Mouse (Mus musculus): ENCODE data around the gene Hfm1.

Gene Hfm1

DNA sequence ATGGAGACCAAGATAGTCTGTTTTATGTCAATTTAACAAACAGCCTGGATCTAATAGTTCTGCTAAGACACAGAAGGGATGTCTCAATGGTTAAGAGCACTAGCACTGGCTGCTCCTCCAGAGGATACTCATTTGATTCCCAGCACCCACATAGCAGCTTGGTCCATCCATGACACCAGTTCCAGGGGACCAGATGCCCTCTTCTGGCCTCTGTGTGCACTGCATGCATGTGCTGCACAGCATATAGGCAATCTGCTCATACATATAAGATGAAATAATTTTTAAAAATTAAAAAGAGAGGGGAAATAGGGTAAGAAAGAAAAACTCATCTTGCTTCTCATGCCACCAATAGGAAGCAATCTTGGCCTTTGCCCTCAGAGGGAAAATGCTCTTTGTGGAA lies 79.1 kb downstream of the Hfm1 start:
- in situ Hi-C loops (cut with MboI, MseI): no loop called here

DNA sequence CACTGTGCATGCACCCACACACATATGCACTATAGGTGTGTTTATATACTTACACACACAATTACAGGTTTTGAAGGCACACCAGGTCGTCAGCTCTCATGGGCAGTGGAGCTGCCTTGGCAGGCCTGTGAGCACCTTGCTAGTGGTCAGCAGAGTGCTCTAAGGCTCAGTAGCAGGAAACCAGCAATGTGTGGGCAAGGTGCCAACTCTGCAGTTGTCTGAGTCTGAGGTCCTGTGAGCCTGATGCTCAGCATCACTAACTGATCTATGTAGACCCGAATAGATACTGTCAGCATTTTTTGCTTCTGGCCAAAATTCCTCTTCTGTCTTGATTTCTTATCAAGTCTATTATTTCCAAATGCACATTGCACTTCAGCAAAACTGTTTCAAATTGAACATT lies 82.2 kb downstream of the Hfm1 start:
- in situ Hi-C loops (cut with MboI, MseI): no loop called here

DNA sequence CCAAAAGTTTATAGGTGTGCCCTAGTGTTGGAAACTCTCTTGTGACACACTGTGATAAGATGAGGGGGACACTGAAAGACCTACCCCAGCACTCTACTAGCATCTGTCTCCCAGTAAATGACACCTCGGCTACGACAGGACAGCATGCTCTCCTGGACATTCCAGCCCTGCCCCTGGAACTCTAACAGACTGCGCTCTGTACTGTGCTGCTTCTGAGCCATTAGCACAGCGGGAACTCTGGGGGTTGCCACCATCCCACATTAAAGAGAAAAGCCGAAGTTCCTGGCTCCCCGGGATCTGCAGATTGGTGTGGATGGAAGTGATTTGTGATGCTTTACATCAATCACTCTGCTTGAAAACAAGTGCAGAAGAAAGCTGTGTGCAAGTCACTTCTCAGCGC lies 93.1 kb downstream of the Hfm1 start:
- in situ Hi-C loops (cut with MboI, MseI): no loop called here

DNA sequence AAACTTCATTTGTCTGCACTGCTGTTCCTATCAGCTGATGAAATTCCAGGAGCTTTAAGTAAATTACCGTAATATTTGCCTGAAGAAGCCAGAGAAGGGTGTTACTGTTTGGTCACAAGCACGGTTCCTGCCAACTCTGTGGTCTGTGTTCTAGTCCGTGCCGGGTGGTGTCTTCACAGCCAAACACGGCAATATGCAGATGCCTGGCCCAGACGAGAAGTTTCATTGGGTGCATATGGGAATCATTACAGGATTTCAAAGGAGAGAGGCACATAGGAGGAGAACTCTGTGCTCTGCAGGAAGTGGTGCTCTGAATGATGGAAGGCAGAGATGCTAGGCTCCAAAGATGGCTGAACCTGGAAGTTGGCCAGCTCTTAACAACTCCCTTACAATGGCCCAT lies 94.7 kb downstream of the Hfm1 start:
- in situ Hi-C loops (cut with MboI, MseI): no loop called here

DNA sequence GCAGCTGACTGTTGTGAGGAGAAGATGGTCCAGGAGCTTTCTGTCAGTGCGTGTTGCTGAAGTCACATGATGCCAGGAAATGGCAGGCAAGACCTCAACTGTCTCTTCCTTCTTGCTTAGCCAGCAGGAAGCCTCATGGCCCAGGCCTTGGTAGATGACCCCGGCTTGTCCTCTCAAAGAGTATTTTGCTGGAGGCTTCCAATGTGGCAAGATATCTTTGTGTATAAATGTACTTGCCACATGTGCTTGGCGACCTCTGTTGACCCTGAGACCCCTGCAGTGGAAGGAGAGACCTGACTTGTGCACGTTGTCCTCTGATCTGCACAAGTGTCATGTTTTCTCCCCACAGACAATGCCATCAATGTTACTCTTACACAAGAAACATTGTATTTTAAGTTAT lies 95.3 kb downstream of the Hfm1 start:
- in situ Hi-C loops (cut with MboI, MseI): no loop called here

DNA sequence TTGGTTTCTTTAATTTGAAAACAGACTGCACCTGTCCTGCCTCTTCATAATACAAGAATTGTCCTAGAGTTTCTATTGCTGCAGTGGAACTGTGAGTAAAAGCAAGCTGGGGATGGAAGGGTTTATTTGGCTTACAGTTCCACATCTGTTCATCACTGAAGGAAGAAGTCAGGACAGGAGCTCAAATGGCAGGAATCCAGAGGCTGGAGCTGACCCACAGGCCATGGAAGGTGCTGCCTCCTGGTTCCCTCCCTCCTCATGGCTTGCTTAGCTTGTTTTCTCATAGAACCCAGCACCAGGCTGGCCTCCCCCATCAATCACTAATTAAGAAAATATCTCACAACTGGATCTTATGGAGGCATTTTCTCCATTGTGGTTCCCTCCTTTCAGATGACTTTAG lies 99.4 kb downstream of the Hfm1 start:
- in situ Hi-C loops (cut with MboI, MseI): no loop called here

DNA sequence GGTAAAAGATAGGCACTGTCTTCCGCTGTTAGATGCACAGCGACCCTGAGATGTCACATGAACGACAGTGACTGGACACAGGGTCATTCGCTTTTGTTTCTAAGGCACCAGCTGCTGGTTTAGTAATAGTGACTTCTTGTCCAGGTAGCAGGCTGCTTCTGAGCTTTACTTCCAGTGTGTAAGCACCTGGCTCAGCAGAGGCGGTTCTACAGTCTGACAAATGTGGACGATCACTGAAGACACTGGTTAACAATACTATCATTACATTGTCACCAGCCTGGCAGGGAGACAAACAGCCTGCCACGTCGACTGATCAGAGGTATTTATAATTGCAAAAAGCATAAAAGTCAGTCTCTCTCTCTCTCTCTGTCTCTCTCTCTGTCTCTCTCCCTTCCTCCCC lies 100.1 kb downstream of the Hfm1 start:
- in situ Hi-C loops (cut with MboI, MseI): no loop called here

DNA sequence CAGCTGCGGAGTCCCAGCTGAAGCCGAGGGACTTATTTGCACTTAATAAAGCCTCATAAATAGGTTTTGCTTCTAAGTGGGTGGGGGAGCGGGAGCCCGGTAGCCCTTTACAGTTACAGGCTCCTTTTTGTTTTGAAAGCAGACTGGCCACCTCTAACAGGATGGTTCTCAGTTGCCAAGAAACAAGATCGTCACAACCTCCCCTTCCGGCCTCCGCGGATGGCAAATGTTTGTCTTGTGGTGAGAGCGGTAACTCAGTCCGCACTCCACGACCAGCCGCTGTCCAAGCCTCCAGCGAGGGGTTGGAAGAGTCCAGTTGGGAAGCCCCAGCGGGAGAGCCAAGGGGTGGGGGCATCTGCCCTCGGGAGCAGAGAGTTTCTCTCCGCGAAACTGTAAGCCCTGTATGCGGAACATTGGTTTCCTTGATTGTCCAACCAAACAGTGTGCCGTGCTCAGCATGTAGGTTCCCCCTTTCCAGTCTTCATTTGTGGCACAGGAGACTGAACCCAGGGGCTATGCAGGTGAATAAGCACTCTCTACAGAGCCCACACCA lies 100.7 kb downstream of the Hfm1 start:
- in situ Hi-C loops (cut with MboI, MseI): no loop called here

DNA sequence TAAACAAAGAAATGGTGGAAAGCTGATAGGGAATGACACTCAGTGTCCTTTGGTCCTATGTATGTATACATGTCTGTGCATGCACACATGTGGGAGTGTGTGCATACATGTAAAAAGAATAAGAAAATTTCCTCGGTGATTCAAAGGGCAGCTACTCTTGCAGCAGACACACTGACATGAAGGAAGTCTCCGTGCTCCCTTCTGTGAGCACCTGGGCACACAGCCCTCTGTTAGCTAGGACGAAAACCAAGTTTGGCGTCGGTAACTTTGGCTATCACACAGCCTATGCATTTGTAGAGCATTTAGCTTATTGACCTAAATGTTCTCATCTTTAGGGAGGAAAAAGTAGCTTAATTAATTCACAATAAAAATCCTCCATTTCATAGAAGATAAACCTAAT lies 101.4 kb downstream of the Hfm1 start:
- in situ Hi-C loops (cut with MboI, MseI): no loop called here

DNA sequence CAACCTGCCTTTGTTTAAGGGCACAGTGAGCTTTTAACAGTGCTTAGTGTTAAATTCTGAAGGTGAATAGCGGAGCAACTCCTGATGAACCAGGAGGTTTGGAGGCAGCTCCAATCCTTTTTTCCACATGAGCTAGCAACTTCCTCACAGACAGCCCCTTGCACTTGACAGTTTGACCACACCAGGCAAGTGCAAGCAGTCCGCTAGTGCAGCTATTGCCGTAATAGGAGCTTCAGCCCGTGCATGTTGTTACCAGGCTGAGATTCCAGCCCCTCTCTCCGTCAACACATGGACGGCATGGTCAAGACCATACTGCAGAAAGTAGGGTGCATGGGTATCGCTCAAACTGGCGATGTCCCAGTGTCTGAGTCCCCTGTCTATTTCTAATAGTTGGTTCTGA lies 106.5 kb downstream of the Hfm1 start:
- in situ Hi-C loops (cut with MboI, MseI): no loop called here

DNA sequence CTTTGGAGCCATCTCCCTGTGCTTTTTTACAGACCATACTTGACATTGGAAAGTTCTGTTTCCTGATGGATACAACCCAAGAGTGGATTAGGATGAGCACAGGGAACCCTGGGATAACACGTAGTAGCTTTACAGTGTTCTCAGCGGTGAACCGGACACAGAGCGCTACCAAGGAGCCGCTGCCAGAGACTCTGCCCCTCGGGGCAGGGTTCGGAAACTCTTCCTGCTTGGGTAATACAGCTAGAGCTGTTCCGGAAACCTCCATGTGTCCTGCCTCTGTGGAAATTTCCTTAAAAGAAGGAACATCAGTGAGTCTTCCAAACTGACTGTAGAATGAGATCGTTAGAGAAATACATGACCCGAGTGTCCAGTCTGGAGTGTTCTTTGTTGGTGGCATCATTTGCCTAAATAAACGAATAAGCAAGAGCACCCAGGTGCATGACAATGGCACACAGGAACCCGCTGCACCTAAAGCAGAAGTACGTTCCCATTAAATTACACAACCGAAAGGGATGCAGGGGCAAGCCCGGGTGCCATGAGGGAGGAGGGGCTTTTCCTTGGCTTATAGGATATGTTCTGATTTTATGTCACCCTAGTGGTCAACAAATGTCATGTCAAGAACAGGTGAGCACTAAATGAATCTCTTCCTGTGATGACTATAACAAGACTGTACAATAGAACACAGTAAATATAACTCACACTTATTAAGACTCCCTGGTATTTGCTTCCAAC lies 110.0 kb downstream of the Hfm1 start:
- in situ Hi-C loops (cut with MboI, MseI): no loop called here

DNA sequence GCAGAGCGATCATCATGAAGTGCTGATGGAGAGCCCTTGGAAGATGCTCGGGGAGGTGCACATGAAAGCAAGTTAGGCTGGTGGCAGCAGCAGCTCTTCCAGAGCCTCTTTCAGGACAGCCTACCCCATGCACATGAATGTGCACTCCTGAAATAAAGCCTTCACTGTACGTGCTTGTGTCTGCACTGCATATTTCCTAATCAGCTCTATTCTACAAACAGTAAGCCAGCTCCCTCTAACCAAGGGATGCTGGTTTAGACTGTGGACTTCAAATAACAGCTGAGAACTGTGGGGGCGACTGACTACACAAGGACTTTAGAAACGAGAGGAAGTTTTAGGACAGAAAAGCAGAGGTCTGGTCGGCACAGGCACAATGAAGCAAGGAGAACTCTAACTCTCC lies 111.5 kb downstream of the Hfm1 start:
- in situ Hi-C loops (cut with MboI, MseI): no loop called here

DNA sequence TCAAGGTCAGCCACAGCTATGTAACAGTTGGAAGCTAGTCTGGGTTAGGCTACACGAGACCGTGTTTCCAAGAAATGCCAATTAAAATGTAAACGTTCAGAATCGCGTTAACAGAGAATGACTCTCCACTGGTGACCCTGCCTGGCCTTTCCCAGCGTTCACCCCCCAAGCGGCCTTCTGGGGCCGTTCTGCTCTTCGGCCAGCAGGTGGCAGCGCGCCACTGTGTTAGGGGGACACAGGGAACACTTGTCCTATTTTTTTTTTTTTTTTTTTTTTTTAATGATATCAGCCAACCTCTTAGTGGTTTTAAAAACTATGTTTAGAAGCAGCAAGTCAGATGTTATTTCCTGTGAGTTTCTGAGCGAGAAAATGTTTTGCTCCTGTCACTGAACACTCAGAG lies 123.0 kb downstream of the Hfm1 start:
- in situ Hi-C loops (cut with MboI, MseI): loop anchor here (5.0 kb wide), 2 partner anchors 101 to 341 kb away; no protein-coding TSS in a partner anchor

DNA sequence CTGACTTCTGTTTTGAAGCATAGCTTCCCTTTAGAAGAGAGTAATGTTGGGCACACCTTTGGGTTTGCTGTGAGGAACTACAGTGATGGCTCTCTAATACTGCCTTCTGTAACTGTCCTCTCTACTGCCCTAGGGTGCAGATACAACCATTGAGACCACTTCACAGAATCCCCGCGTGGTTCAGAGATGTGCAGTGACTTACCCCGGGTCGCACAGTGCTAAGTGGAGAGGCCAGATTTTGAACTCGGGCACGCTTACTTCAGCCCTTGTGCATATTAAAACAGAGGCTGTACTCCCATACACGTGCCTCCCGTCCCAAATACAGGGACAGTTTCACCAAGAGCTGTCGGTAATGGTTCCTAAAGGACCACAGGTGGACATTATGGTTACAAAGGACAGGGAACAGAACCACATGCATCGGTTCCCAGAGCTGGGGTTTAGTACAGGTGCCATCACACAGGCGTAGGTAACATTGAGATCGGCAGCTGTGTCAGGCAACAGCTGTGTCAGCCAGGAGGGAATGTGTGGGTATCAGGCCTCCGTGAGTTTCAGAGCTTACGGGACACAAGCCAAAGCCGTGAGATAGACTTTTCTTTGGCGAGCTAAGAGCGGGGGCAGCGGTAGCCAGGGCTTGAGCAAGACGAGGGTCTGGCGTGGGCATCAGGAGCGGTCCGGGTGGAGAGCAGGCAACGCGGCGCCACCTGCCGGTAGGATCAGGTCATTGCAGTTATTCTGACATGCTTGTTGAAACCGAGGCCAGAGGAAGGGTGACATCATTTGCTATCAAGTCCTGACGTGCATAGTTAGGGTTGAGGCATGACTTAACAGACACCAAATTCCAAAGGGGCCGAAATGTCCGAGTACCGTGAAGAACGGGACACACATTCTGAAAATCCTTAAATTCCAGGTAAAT lies 124.0 kb downstream of the Hfm1 start:
- in situ Hi-C loops (cut with MboI, MseI): loop anchor here (5.0 kb wide), 2 partner anchors 100 to 340 kb away; no protein-coding TSS in a partner anchor

DNA sequence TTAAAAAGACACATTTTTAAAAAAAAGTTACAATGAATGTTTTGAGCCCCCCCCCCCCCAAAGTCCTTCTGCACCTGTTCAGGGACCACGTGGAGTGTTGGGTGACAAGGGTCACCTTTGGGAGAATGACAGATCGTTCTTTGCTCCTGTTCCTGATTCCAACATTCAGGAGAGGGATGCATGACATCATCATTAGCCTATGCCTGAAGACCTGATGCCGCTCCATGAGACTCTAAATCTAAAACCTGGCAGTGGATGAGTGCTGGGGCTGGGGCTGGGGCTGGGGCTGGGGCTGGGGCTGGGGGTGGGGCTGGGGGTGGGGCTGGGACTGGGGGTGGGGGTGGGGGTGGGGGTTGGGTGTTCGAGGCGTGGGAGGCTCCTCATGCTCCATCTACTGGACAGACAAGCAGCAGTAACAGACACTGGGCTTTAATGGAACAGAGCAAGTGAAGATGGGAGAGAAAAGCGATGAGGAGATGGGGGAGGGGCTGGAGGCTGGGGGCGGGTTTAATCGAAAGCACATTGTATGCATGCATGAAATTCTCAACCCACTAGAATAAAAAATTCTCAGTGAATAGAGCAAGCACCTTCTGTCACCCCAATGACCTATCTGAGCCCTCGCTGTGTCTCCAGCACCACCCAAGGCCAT lies 124.8 kb downstream of the Hfm1 start:
- in situ Hi-C loops (cut with MboI, MseI): loop anchor here (5.0 kb wide), 2 partner anchors 99 to 339 kb away; no protein-coding TSS in a partner anchor

DNA sequence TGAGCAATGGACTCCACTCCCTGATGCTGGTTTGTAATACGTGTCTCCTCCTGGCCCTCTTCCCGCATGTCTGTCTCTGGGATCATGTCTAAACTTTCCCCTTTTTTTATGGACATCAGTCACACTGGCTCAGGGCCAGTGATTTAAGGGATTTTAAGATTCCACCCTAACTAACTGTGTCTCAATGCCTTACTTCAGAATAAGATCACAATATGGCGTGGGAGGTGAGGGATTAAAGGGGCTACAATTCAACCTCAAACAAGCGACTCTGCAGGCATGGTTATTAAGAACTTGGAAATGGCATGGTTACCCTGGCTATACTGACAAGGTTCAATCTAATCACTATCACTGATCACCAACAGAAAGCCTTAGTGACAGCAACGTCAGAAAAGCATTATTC lies 128.2 kb downstream of the Hfm1 start:
- in situ Hi-C loops (cut with MboI, MseI): loop anchor here in 1 of 2 experiments (5.0 to 25.0 kb wide), 2 partner anchors 811 to 876 kb away; no protein-coding TSS in a partner anchor

DNA sequence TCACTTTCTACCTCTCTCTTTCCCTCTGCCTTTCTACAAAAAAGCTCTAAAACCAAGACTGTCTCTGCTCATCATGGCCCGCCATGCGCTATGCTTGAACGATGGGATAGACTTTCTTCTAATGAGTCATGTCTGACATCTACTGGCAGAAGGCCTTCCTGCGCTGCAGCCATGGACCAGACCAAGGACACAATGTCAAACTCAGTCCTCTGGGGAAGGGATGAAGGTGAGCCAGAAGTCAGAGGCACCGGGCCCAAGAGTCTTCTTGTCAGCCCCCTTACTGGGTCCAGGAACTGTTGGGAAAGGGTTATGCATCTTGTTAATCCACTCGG lies 134.9 kb downstream of the Hfm1 start:
- in situ Hi-C loops (cut with MboI, MseI): loop anchor here in 1 of 2 experiments (5.0 to 25.0 kb wide), 3 partner anchors 324 to 804 kb away; no protein-coding TSS in a partner anchor

DNA sequence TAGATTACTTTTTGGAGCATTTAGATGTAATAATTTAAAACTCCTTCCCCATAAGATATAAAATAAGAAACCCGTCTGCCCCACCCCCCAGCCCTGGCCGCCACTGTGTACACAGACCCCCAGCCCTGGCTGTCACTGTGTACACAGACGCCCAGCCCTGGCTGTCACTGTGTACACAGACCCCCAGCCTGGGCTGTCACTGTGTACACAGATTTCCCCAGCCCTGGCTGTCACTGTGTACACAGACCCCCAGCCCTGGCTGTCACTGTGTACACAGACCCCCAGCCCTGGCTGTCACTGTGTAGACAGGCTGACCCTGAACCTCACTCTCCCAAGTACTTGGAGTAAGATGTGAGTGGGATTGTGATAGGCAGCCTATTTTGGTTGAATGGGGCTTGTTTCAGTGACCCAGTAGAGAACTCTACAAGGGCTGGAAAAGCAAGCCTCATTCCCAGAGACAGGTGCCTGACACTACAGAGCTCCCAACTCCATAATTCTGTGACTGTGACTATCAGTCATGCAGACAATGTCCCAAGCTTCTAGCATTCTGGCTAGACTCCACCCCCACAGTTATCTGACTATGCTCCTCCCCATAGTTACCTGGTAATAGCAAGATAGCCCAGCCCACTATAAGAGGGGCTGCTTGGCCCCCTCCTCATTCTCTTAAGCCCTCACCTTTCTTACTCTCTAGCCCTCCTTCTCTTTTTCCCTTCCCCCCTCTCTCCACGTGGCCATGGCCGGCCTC lies 135.5 kb downstream of the Hfm1 start:
- in situ Hi-C loops (cut with MboI, MseI): loop anchor here in 1 of 2 experiments (5.0 to 25.0 kb wide), 3 partner anchors 323 to 803 kb away; no protein-coding TSS in a partner anchor
